Mouse (Mus musculus): Measurements from ENCODE around the gene Cgn.

GRCm38 (mm10) chr3:94786367-94786835, at the start of gene Cgn:
- no peak for TF ChIP-seq CTCF (conservative IDR thresholded peaks at IDR 0.05; ENCODE audit: insufficient read depth, insufficient read length, low read depth, low read length)
- TF ChIP-seq POLR2A (IDR thresholded peaks at IDR 0.05; ENCODE audit: low read depth, low read length) = no peak

Data from kidney, adult 2 months (tissue).